Mouse (Mus musculus) erythroblast, embryonic 14.5 days (primary cell): ENCODE data around the gene Rd3l.

Experiments used
- GATA1 ChIP-seq: IDR thresholded peaks from 2 replicates; pipeline ENCODE4 v1.6.1; 2012; ENCODE audit warnings: low read length, inconsistent platforms, mixed read lengths
- TAL1 ChIP-seq: IDR thresholded peaks from 3 replicates; pipeline ENCODE4 v1.6.1; 2012; ENCODE audit warnings: low read length, inconsistent platforms, mixed read lengths

GRCm38 (mm10) chr12:111946716-111947115 lies 34.4 kb downstream of the Rd3l start:
- TF ChIP-seq TAL1 (no peak), GATA1 (no peak)
